Mouse (Mus musculus) forebrain, embryonic 16.5 days (tissue): ENCODE results near the gene Rpl10a. TPM values are rescaled to one million over a fixed set of nuclear protein-coding genes. Genes with fewer than 3 reads are reported as not detected.

Experiments used
- ATAC-seq: fragments of 200-750 bp; cut with Nextera tagmentation; 2 replicates; pipeline ENCODE4 v1.8.0; 2017; ENCODE audit warnings: mild to moderate bottlenecking, moderate library complexity
- H3K27ac ChIP-seq: fragments of 300-500 bp; sonication (generic); 2 replicates; pipeline ENCODE4 v1.5.1; 2014; ENCODE audit warnings: low read length, control low read depth
- H3K27me3 ChIP-seq: fragments of 300-500 bp; sonication (generic); replicated peaks from 2 replicates; pipeline ENCODE4 v1.6.1; 2014; ENCODE audit warnings: low read length; ENCODE audit not compliant: control insufficient read depth, insufficient read depth
- H3K36me3 ChIP-seq: fragments of 300-500 bp; sonication (generic); 2 replicates; pipeline ENCODE4 v1.6.1; 2014; ENCODE audit not compliant: control insufficient read depth, insufficient read depth
- H3K4me1 ChIP-seq: fragments of 300-500 bp; sonication (generic); replicated peaks from 2 replicates; pipeline ENCODE4 v1.6.1; 2014; ENCODE audit warnings: low read length; ENCODE audit not compliant: control insufficient read depth, insufficient read depth
- H3K4me2 ChIP-seq: fragments of 300-500 bp; sonication (generic); 2 replicates; pipeline ENCODE4 v1.6.1; 2014; ENCODE audit warnings: mild to moderate bottlenecking, low read length, control low read depth
- H3K4me3 ChIP-seq: fragments of 300-500 bp; sonication (generic); replicated peaks from 2 replicates; pipeline ENCODE4 v1.5.1; 2014; ENCODE audit warnings: mild to moderate bottlenecking, low read length, control low read depth
- H3K9ac ChIP-seq: fragments of 300-500 bp; sonication (generic); replicated peaks from 2 replicates; pipeline ENCODE4 v1.6.1; 2014; ENCODE audit warnings: low read depth, low read length, control low read depth
- H3K9me3 ChIP-seq: fragments of 300-500 bp; sonication (generic); 2 replicates; pipeline ENCODE4 v1.6.1; 2016; ENCODE audit warnings: low read length; ENCODE audit not compliant: control insufficient read depth
- WGBS: fragments of 180-500 bp; shearing (Covaris S2); extraction: QIAGEN DNeasy Blood & Tissue Kit; methylation state at CpG from one replicate; pipeline ENCODE4 v1.1.7; 2014; 5-methylcytosine and 5-hydroxymethylcytosine counted together
- polyA plus RNA-seq: library from polyadenylated mRNA; unstranded; fragments of >200 nt; fragmentation: Nextera tagmentation; extraction: Ambion mirVana; gene quantifications from 2 replicates; pipeline ENCODE4 v1.2.1, GENCODE M21; 2015

Rpl10a gene
- polyA plus RNA-seq, 1 experiment from 2014 or later = 354 TPM

GRCm38 (mm10) chr17:28361921-28362652 is 33.8 kb downstream of the Rpl10a start:
- Histone ChIP-seq H3K4me3 (peak overlapping the region; percentile 26), H3K9ac (no peak overlapping the region), H3K9me3 (no peaks in the 10 kb centered on the region)

GRCm38 (mm10) chr17:28362653-28363292 is 34.5 kb downstream of the Rpl10a start:
- Histone ChIP-seq H3K4me3 (peak overlapping the region; percentile 26), H3K4me2 (peak overlapping the region; percentile 43), H3K27ac (no peak overlapping the region), H3K9me3 (no peaks in the 10 kb centered on the region), H3K4me1 (peaks cover 10% of the 10 kb centered on the region), H3K27me3 (peaks cover 55% of the 10 kb centered on the region), H3K9ac (no peak overlapping the region), H3K36me3 (no peaks in the 10 kb centered on the region)
- ATAC-seq = no peak
- WGBS = 1% methylated on average over 23 of the region's 25 CpGs

More at GRCm38 (mm10) chr17:28361921-28362652, 33.8 kb downstream of the Rpl10a start:
- no peak overlapping the region for H3K27ac ChIP-seq
- H3K27me3 ChIP-seq = peaks cover 55% of the 10 kb centered on the region
- H3K4me1 ChIP-seq = peaks cover 10% of the 10 kb centered on the region
- H3K4me2 ChIP-seq = peak overlapping the region; percentile 43
- no peak for ATAC-seq
- no peaks in the 10 kb centered on the region for H3K36me3 ChIP-seq
- 35% methylated on average over 11 of the region's 11 CpGs for WGBS

- WGBS = 13% methylated on average over 6 of the region's 6 CpGs
- peaks cover 49% of the 10 kb centered on the region for H3K27me3 ChIP-seq
- no peak for ATAC-seq
Measured at GRCm38 (mm10) chr17:28363507-28363906, 35.2 kb downstream of the Rpl10a start.

GRCm38 (mm10) chr17:28365122-28365521 is 36.9 kb downstream of the Rpl10a start, which contains the start of gene Tulp1:
Gene Tulp1, minus strand, starts transcription at chr17:28365222.
- Histone ChIP-seq H3K27me3 (peaks cover 41% of the 10 kb centered on the region), H3K4me3 (no peak within 1 kb of the TSS; the same call in 1 of the 2 replicates), H3K27ac (no peak within 1 kb of the TSS), H3K4me2 (no peak within 1 kb of the TSS), H3K36me3 (no peaks in the 10 kb centered on the region), H3K9ac (no peak within 1 kb of the TSS), H3K9me3 (no peaks in the 10 kb centered on the region), H3K4me1 (peaks cover 10% of the 10 kb centered on the region)
- ATAC-seq = no peak
- 22% methylated on average over 8 of the region's 8 CpGs for WGBS

More at GRCm38 (mm10) chr17:28363507-28363906, 35.2 kb downstream of the Rpl10a start:
- H3K9me3 ChIP-seq = no peaks in the 10 kb centered on the region
- H3K4me2 ChIP-seq = no peak overlapping the region
- H3K4me3 ChIP-seq = no peak overlapping the region
- peaks cover 10% of the 10 kb centered on the region for H3K4me1 ChIP-seq
- H3K9ac ChIP-seq = no peak overlapping the region
- H3K36me3 ChIP-seq = no peaks in the 10 kb centered on the region
- no peak overlapping the region for H3K27ac ChIP-seq

- no peaks in the 10 kb centered on the region for H3K36me3 ChIP-seq
- peaks cover 25% of the 10 kb centered on the region for H3K27me3 ChIP-seq
- H3K4me2 ChIP-seq = no peak overlapping the region
- H3K4me1 ChIP-seq = peaks cover 7% of the 10 kb centered on the region
- H3K27ac ChIP-seq = no peak overlapping the region
- H3K4me3 ChIP-seq = no peak overlapping the region
- H3K9ac ChIP-seq = no peak overlapping the region
- no peaks in the 10 kb centered on the region for H3K9me3 ChIP-seq
- no peak for ATAC-seq
- WGBS = 4% methylated on average over 13 of the region's 13 CpGs
Measured at GRCm38 (mm10) chr17:28368449-28368848, 40.2 kb downstream of the Rpl10a start.

- no peak overlapping the region for H3K27ac ChIP-seq
- H3K9me3 ChIP-seq = no peaks in the 10 kb centered on the region
- ATAC-seq = no peak
- H3K27me3 ChIP-seq = peaks cover 19% of the 10 kb centered on the region
- H3K9ac ChIP-seq = no peak overlapping the region
- no peaks in the 10 kb centered on the region for H3K36me3 ChIP-seq
- no peak overlapping the region for H3K4me2 ChIP-seq
- H3K4me3 ChIP-seq = no peak overlapping the region
- peaks cover 5% of the 10 kb centered on the region for H3K4me1 ChIP-seq
- 84% methylated on average over 5 of the region's 5 CpGs for WGBS
Measured at GRCm38 (mm10) chr17:28369056-28369455, 40.8 kb downstream of the Rpl10a start.

- H3K9me3 ChIP-seq = no peaks in the 10 kb centered on the region
- H3K27me3 ChIP-seq = peaks cover 11% of the 10 kb centered on the region
- H3K9ac ChIP-seq = no peak overlapping the region
- H3K27ac ChIP-seq = no peak overlapping the region
- H3K4me2 ChIP-seq = no peak overlapping the region
- no peaks in the 10 kb centered on the region for H3K36me3 ChIP-seq
- no peaks in the 10 kb centered on the region for H3K4me1 ChIP-seq
- no peak overlapping the region for H3K4me3 ChIP-seq
- ATAC-seq = no peak
- WGBS = 69% methylated on average over 2 of the region's 2 CpGs
Measured at GRCm38 (mm10) chr17:28371286-28371685, 43.0 kb downstream of the Rpl10a start.

GRCm38 (mm10) chr17:28371941-28372340 is 43.7 kb downstream of the Rpl10a start:
- 64% methylated on average over 1 of the region's 1 CpGs for WGBS
- no peaks in the 10 kb centered on the region for H3K36me3 ChIP-seq
- no peaks in the 10 kb centered on the region for H3K9me3 ChIP-seq
- no peak for ATAC-seq
- no peak overlapping the region for H3K4me3 ChIP-seq
- H3K27me3 ChIP-seq = peaks cover 11% of the 10 kb centered on the region
- H3K27ac ChIP-seq = no peak overlapping the region
- no peak overlapping the region for H3K4me2 ChIP-seq
- H3K9ac ChIP-seq = no peak overlapping the region
- no peaks in the 10 kb centered on the region for H3K4me1 ChIP-seq

GRCm38 (mm10) chr17:28373821-28374220 is 45.5 kb downstream of the Rpl10a start:
- Histone ChIP-seq H3K27ac (no peak overlapping the region), H3K36me3 (no peaks in the 10 kb centered on the region)
- WGBS = 14% methylated on average over 10 of the region's 10 CpGs

More at GRCm38 (mm10) chr17:28373821-28374220, 45.5 kb downstream of the Rpl10a start:
- H3K4me3 ChIP-seq = no peak overlapping the region
- H3K27me3 ChIP-seq = peaks cover 11% of the 10 kb centered on the region
- H3K9ac ChIP-seq = no peak overlapping the region
- no peak for ATAC-seq
- H3K9me3 ChIP-seq = no peaks in the 10 kb centered on the region
- H3K4me1 ChIP-seq = no peaks in the 10 kb centered on the region
- no peak overlapping the region for H3K4me2 ChIP-seq
